Mouse (Mus musculus) MEL (cell line): ENCODE measurements around the gene Vps26c. TPM values are rescaled to one million over a fixed set of nuclear protein-coding genes. Genes with fewer than 3 reads are reported as not detected.
"Not testable (repeated sequence)": the region's sequence is repeated elsewhere in the genome, so short reads cannot be mapped to it uniquely, and the experiment has no call there.

ENCODE experiments used
- DNase-seq: peaks from one replicate; pipeline ENCODE4 v3.0.0; 2011; ENCODE audit warnings: low read depth, low spot score
- H3K27ac ChIP-seq: 2 replicates; pipeline ENCODE4 v1.5.1; 2012; ENCODE audit warnings: low read depth, mild to moderate bottlenecking, control low read depth, low read length, moderate library complexity; ENCODE audit not compliant: control insufficient read depth
- H3K27me3 ChIP-seq, 2 experiments: fragments of 150-350 bp in 1 of 2; sonication (generic) in 1 of 2; 2 replicates each; pipeline ENCODE4 v1.6.1; 2012; ENCODE audit warnings: low read length in 2 of 2, mild to moderate bottlenecking in 2 of 2, improper control_type of control experiment in 1 of 2, moderate library complexity in 1 of 2; ENCODE audit not compliant: insufficient read depth in 2 of 2, control insufficient read depth in 1 of 2
- H3K36me3 ChIP-seq, 2 experiments: 2 replicates each; pipeline ENCODE4 v1.6.1; 2012 to 2014; ENCODE audit warnings: low read length in 2 of 2, improper control_type of control experiment in 1 of 2, inconsistent platforms in 1 of 2, mild to moderate bottlenecking in 1 of 2; ENCODE audit not compliant: insufficient read depth in 2 of 2, control insufficient read depth in 1 of 2
- H3K4me1 ChIP-seq, 2 experiments: fragments of 150-350 bp in 1 of 2; sonication (generic) in 1 of 2; 2 replicates each; pipeline ENCODE4 v1.6.1; 2012; ENCODE audit warnings: low read length in 2 of 2, improper control_type of control experiment in 1 of 2, mild to moderate bottlenecking in 1 of 2; ENCODE audit not compliant: insufficient read depth in 2 of 2, control insufficient read depth in 1 of 2
- H3K4me3 ChIP-seq, 2 experiments: fragments of 150-350 bp in 1 of 2; sonication (generic) in 1 of 2; 2 replicates each; pipeline ENCODE4 v1.5.1; 2012; ENCODE audit warnings: low read depth in 2 of 2, low read length in 2 of 2, mild to moderate bottlenecking in 2 of 2, moderate library complexity in 2 of 2, control low read depth in 1 of 2, improper control_type of control experiment in 1 of 2; ENCODE audit not compliant: control insufficient read depth in 1 of 2, insufficient read depth in 1 of 2
- H3K79me2 ChIP-seq: 2 replicates; pipeline ENCODE4 v1.6.1; 2012; ENCODE audit warnings: mild to moderate bottlenecking, low read length, moderate library complexity; ENCODE audit not compliant: control insufficient read depth, poor library complexity, insufficient read depth
- H3K9ac ChIP-seq: 2 replicates; pipeline ENCODE4 v1.6.1; 2012; ENCODE audit warnings: low read depth, mild to moderate bottlenecking, control low read depth, low read length, moderate library complexity; ENCODE audit not compliant: control insufficient read depth, poor library complexity, severe bottlenecking
- H3K9me3 ChIP-seq: fragments of 150-350 bp; sonication (generic); replicated peaks from 2 replicates; pipeline ENCODE4 v1.6.1; 2012; ENCODE audit warnings: mild to moderate bottlenecking, low read length, improper control_type of control experiment, moderate library complexity; ENCODE audit not compliant: insufficient read depth
- CHD1 ChIP-seq: IDR thresholded peaks from 2 replicates; pipeline ENCODE4 v1.6.1; 2012; ENCODE audit warnings: low read depth, mild to moderate bottlenecking, inconsistent platforms, low read length, improper control_type of control experiment
- CTCF ChIP-seq, 3 experiments: IDR thresholded peaks in 2 of 3; conservative IDR thresholded peaks in 1 of 3; 2 replicates each; pipeline ENCODE4 v1.5.1; 2011 to 2012; ENCODE audit warnings: low read length in 3 of 3, low read depth in 2 of 3, mild to moderate bottlenecking in 2 of 3, improper control_type of control experiment in 1 of 3, inconsistent platforms in 1 of 3, mixed read lengths in 1 of 3, moderate library complexity in 1 of 3; ENCODE audit not compliant: control insufficient read depth in 1 of 3, insufficient read depth in 1 of 3, poor library complexity in 1 of 3, severe bottlenecking in 1 of 3
- ELF1 ChIP-seq: IDR thresholded peaks from 2 replicates; pipeline ENCODE4 v1.6.1; 2014; ENCODE audit warnings: low read depth, mild to moderate bottlenecking, inconsistent platforms, low read length, improper control_type of control experiment, moderate library complexity
- JUND ChIP-seq: IDR thresholded peaks from 2 replicates; pipeline ENCODE4 v1.6.1; 2011; ENCODE audit warnings: low read depth, mild to moderate bottlenecking, improper control_type of control experiment, low read length
- MAFK ChIP-seq: IDR thresholded peaks from 2 replicates; pipeline ENCODE4 v1.6.1; 2011; ENCODE audit warnings: low read depth, mild to moderate bottlenecking, low read length, improper control_type of control experiment, borderline replicate concordance
- MAZ ChIP-seq: IDR thresholded peaks from 2 replicates; pipeline ENCODE4 v1.6.1; 2012; ENCODE audit warnings: low read depth, mild to moderate bottlenecking, inconsistent platforms, low read length, improper control_type of control experiment
- MEF2A ChIP-seq: IDR thresholded peaks from 2 replicates; pipeline ENCODE4 v1.6.1; 2014; ENCODE audit warnings: low read depth, mild to moderate bottlenecking, inconsistent platforms, low read length, improper control_type of control experiment; ENCODE audit not compliant: poor library complexity, insufficient replicate concordance, severe bottlenecking; ENCODE audit errors: extremely low read depth
- MYB ChIP-seq: IDR thresholded peaks from 2 replicates; pipeline ENCODE4 v1.6.1; 2011; ENCODE audit warnings: mild to moderate bottlenecking, low read depth, low read length, improper control_type of control experiment
- NRF1 ChIP-seq: IDR thresholded peaks from 2 replicates; pipeline ENCODE4 v1.6.1; 2014; ENCODE audit warnings: low read depth, mild to moderate bottlenecking, inconsistent platforms, low read length, improper control_type of control experiment, moderate library complexity; ENCODE audit not compliant: poor library complexity, insufficient read depth, severe bottlenecking
- POLR2A ChIP-seq, 2 experiments: IDR thresholded peaks; 2 replicates each; pipeline ENCODE4 v1.6.1; 2011 to 2012; ENCODE audit warnings: low read length in 2 of 2, mild to moderate bottlenecking in 2 of 2, control low read depth in 1 of 2, improper control_type of control experiment in 1 of 2, low read depth in 1 of 2, moderate library complexity in 1 of 2; ENCODE audit not compliant: control insufficient read depth in 1 of 2, insufficient read depth in 1 of 2, poor library complexity in 1 of 2
- POLR2AphosphoS5 ChIP-seq: IDR thresholded peaks from 2 replicates; pipeline ENCODE4 v1.6.1; 2012; ENCODE audit warnings: low read depth, borderline replicate concordance, mild to moderate bottlenecking, inconsistent platforms, low read length, moderate library complexity, mixed read lengths
- RCOR1 ChIP-seq: IDR thresholded peaks from 2 replicates; pipeline ENCODE4 v1.6.1; 2012; ENCODE audit warnings: low read depth, mild to moderate bottlenecking, inconsistent platforms, low read length, improper control_type of control experiment
- SIN3A ChIP-seq: IDR thresholded peaks from 2 replicates; pipeline ENCODE4 v1.6.1; 2012; ENCODE audit warnings: low read length, improper control_type of control experiment, inconsistent platforms
- SMC3 ChIP-seq: IDR thresholded peaks from 2 replicates; pipeline ENCODE4 v1.6.1; 2011; ENCODE audit warnings: low read depth, low read length, improper control_type of control experiment
- TCF12 ChIP-seq: IDR thresholded peaks from 2 replicates; pipeline ENCODE4 v1.6.1; 2014; ENCODE audit warnings: low read depth, mild to moderate bottlenecking, inconsistent platforms, low read length, improper control_type of control experiment, moderate library complexity
- USF1 ChIP-seq: IDR thresholded peaks from 2 replicates; pipeline ENCODE4 v1.6.1; 2014; ENCODE audit warnings: low read depth, mild to moderate bottlenecking, inconsistent platforms, low read length, improper control_type of control experiment, moderate library complexity
- USF2 ChIP-seq, 2 experiments: IDR thresholded peaks; 2 replicates each; pipeline ENCODE4 v1.6.1; 2011 to 2012; ENCODE audit warnings: improper control_type of control experiment in 2 of 2, low read length in 2 of 2, borderline replicate concordance in 1 of 2, inconsistent platforms in 1 of 2, low read depth in 1 of 2, mild to moderate bottlenecking in 1 of 2; ENCODE audit not compliant: insufficient read depth in 1 of 2
- ZC3H11A ChIP-seq: IDR thresholded peaks from 2 replicates; pipeline ENCODE4 v1.6.1; 2012; ENCODE audit warnings: low read depth, mild to moderate bottlenecking, inconsistent platforms, low read length, improper control_type of control experiment
- ZMIZ1 ChIP-seq: IDR thresholded peaks from 2 replicates; pipeline ENCODE4 v1.6.1; 2012; ENCODE audit warnings: low read depth, mild to moderate bottlenecking, inconsistent platforms, low read length, improper control_type of control experiment, moderate library complexity
- ZNF384 ChIP-seq: IDR thresholded peaks from 2 replicates; pipeline ENCODE4 v1.6.1; 2012; ENCODE audit warnings: low read depth, mild to moderate bottlenecking, inconsistent platforms, low read length, improper control_type of control experiment
- polyA plus RNA-seq, 2 experiments: library from polyadenylated mRNA; stranded (reverse) in 1 of 2; unstranded in 1 of 2; fragments of >175 nt in 1 of 2; fragments of >200 nt in 1 of 2; gene quantifications; 2 replicates each; pipeline versions ENCODE4 v1.2.1 to v1.2.4; 2012; ENCODE audit warnings: low replicate concordance in 2 of 2, low read depth in 1 of 2; ENCODE audit not compliant: insufficient read length in 2 of 2, insufficient read depth in 1 of 2, missing spikeins in 1 of 2
- total RNA-seq: library from RNA; depleted of rRNA; stranded (reverse); fragments of 300-350 nt; gene quantifications from 2 replicates; pipeline ENCODE4 v1.2.3, GENCODE M21; 2012

The Vps26c gene
- total and polyA plus RNA-seq, 3 experiments: 20.9 to 23.7 TPM; not detected in 1

DNA sequence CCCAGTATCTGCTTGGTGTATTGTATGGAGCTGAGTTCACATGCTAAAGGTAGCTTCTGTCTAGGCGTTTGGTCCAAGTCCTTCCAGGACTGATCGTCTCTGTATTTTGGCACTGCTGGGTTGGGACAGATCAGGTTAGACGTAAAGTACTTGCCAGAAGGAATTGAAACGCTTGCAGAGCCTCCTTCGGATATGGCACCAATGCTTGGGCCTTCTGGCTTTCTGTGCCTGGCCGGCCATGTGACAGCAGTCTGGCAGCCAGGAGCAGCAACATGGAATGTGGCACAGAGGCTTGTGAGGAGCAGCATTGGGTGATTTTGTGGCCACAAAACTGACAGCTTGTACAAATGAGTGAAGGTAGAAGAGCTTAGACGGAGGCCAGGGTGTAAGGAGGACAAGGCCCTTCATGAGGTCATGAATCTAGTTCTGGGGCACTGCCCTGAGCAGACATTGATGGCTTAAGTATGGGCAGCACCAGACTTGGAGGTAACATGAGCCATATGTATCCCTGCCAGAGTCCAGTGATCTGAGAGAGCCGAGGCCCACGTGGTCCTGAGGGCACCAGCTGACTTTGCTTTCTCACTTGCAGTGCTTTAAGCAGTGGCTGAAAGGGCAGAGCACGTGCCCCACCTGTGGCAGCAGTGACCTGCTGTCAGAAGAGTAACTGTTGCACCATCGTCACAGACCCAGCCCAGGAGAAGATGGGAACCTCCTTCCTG, 59.1 kb downstream of the Vps26c start:
- Histone ChIP-seq H3K4me1 (no peaks in the 10 kb centered on the region), H3K9me3 (no peaks in the 10 kb centered on the region), H3K36me3 (peaks cover 0 to 11% of the 10 kb centered on the region in 2 experiments; a peak in 2 of 4 replicates), H3K9ac (no peak overlapping the region), H3K27ac (no peak overlapping the region), H3K79me2 (no peaks in the 10 kb centered on the region), H3K27me3 (no peaks in the 10 kb centered on the region), H3K4me3 (no peak overlapping the region)
- DNase-seq: no peak
- TF ChIP-seq JUND (no peak), ELF1 (no peak), ZMIZ1 (no peak), MYB (no peak), SMC3 (no peak), ZC3H11A (no peak), USF1 (no peak), RCOR1 (no peak), MEF2A (no peak), ZNF384 (no peak), USF2 (IDR thresholded peaks at IDR 0.05; ENCODE audit: borderline replicate concordance in 1 of 2, insufficient read depth in 1 of 2, low read depth in 1 of 2, low read length in 2 of 2) (no peak)

GRCm38 (mm10) chr16:94466317-94466716, 60.3 kb downstream of the Vps26c start:
- not testable (repeated sequence) for H3K4me3 ChIP-seq, H3K4me1 ChIP-seq, H3K79me2 ChIP-seq, H3K27ac ChIP-seq, H3K27me3 ChIP-seq, H3K9ac ChIP-seq, DNase-seq, H3K9me3 ChIP-seq
- peaks cover 0 to 18% of the 10 kb centered on the region in 2 experiments; a peak in 2 of 4 replicates for H3K36me3 ChIP-seq

- no peaks in the 10 kb centered on the region for H3K79me2 ChIP-seq
- H3K4me1 ChIP-seq: no peaks in the 10 kb centered on the region
- H3K4me3 ChIP-seq: no peak overlapping the region
- TF ChIP-seq MYB (no peak), ZMIZ1 (no peak), JUND (no peak), SMC3 (no peak), MAZ (no peak), TCF12 (no peak), NRF1 (no peak), POLR2AphosphoS5 (no peak), SIN3A (no peak), ZC3H11A (no peak), POLR2A (IDR thresholded peaks at IDR 0.05; ENCODE audit: control insufficient read depth in 1 of 2, insufficient read depth in 1 of 2, low read depth in 1 of 2, low read length in 2 of 2, poor library complexity in 1 of 2) (no peak), CHD1 (no peak), ELF1 (no peak), ZNF384 (no peak), MAFK (no peak), USF2 (IDR thresholded peaks at IDR 0.05; ENCODE audit: borderline replicate concordance in 1 of 2, insufficient read depth in 1 of 2, low read depth in 1 of 2, low read length in 2 of 2) (no peak), CTCF (IDR thresholded peaks at IDR 0.05 in 2 of 3, conservative IDR thresholded peaks at IDR 0.05 in 1 of 3; ENCODE audit: control insufficient read depth in 1 of 3, insufficient read depth in 1 of 3, low read depth in 2 of 3, low read length in 3 of 3, poor library complexity in 1 of 3, severe bottlenecking in 1 of 3) (no peak)
- TF ChIP-seq, all 39 proteins: peak for 0
- Histone ChIP-seq H3K9ac (no peak overlapping the region), H3K27me3 (no peaks in the 10 kb centered on the region), H3K27ac (no peak overlapping the region), H3K9me3 (no peaks in the 10 kb centered on the region), H3K36me3 (peaks cover 0 to 18% of the 10 kb centered on the region in 2 experiments; a peak in 2 of 4 replicates)
- DNase-seq: no peak
Observed at GRCm38 (mm10) chr16:94465900-94466299, 60.7 kb downstream of the Vps26c start.
